Mouse (Mus musculus) erythroblast, embryonic 14.5 days (primary cell): ENCODE results near the gene Sox13.

Source experiments
- GATA1 ChIP-seq: IDR thresholded peaks from 2 replicates; pipeline ENCODE4 v1.6.1; 2012; ENCODE audit warnings: low read length, inconsistent platforms, mixed read lengths
- TAL1 ChIP-seq: IDR thresholded peaks from 3 replicates; pipeline ENCODE4 v1.6.1; 2012; ENCODE audit warnings: low read length, inconsistent platforms, mixed read lengths

DNA sequence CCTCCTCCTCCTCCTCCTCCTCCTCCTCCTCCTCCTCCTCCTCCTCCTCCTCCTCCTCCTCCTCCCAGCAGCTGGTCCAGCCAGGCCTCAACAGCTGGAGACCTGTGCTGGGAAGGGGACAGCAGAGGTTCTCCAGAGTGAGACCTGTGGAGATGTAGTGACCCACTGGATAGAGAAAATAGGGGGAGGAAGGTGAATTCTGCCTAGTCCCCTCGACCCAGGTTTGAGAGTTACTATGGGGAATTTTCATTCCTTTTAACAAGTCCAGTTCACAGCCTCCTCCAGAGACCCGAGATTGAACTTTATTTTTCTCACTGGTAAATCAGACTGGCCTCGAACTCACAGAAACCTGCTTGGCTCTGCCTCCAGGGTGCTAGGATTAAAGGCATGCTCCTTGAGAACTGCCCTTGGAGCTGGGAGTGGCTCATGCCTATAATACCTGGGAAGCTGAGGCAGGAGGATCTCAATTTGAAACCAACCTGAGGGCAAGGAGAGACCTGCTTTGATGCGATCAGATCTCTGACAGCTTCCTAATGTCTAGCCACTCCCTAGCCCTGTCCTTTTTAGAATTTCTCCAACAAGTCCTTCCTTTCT, 467 bp upstream of the Sox13 start:
- TF ChIP-seq TAL1 (no peak), GATA1 (no peak)
